Mouse (Mus musculus) embryonic facial prominence, embryonic 13.5 days (tissue): ENCODE measurements at regions not wholly inside any gene's neighbourhood (a gene's known extent, or its start where the extent isn't known, plus 50 kb on each side); places are given as distances from the start of the nearest gene placed in this dataset.

ENCODE experiments used
- ATAC-seq: fragments of 200-750 bp; cut with Nextera tagmentation; 2 replicates; pipeline ENCODE4 v1.8.0; 2017; ENCODE audit warnings: low read depth; ENCODE audit not compliant: insufficient number of reproducible peaks, insufficient read depth, low FRiP score, low TSS enrichment
- H3K27ac ChIP-seq: fragments of 300-500 bp; sonication (generic); 2 replicates; pipeline ENCODE4 v1.5.1; 2015; ENCODE audit warnings: moderate library complexity, mild to moderate bottlenecking, inconsistent platforms
- H3K27me3 ChIP-seq: fragments of 300-500 bp; sonication (generic); 2 replicates; pipeline ENCODE4 v1.6.1; 2015; ENCODE audit warnings: mild to moderate bottlenecking, inconsistent platforms
- H3K36me3 ChIP-seq: fragments of 300-500 bp; sonication (generic); 2 replicates; pipeline ENCODE4 v1.6.1; 2015; ENCODE audit warnings: mild to moderate bottlenecking, inconsistent platforms
- H3K4me1 ChIP-seq: fragments of 300-500 bp; sonication (generic); 2 replicates; pipeline ENCODE4 v1.6.1; 2015; ENCODE audit warnings: inconsistent platforms
- H3K4me2 ChIP-seq: fragments of 300-500 bp; sonication (generic); 2 replicates; pipeline ENCODE4 v1.6.1; 2015; ENCODE audit warnings: moderate library complexity, mild to moderate bottlenecking, inconsistent platforms
- H3K4me3 ChIP-seq: fragments of 300-500 bp; sonication (generic); 2 replicates; pipeline ENCODE4 v1.5.1; 2015; ENCODE audit warnings: mild to moderate bottlenecking, inconsistent platforms
- H3K9ac ChIP-seq: fragments of 300-500 bp; sonication (generic); 2 replicates; pipeline ENCODE4 v1.6.1; 2015; ENCODE audit warnings: mild to moderate bottlenecking, inconsistent platforms
- H3K9me3 ChIP-seq: fragments of 300-500 bp; sonication (generic); 2 replicates; pipeline ENCODE4 v1.6.1; 2016; ENCODE audit warnings: inconsistent platforms
- WGBS: fragments of 180-500 bp; shearing (Covaris S2); methylation state at CpG from one replicate; pipeline ENCODE4 v1.1.7; 2015; ENCODE audit warnings: mixed read lengths; 5-methylcytosine and 5-hydroxymethylcytosine counted together

GRCm38 (mm10) chr5:51917812-51918448 is 272.4 kb downstream of the Dhx15 start:
- H3K27me3 ChIP-seq: no peaks in the 10 kb centered on the region; the same call in 1 of the 2 replicates
- H3K4me3 ChIP-seq: no peak overlapping the region
- H3K36me3 ChIP-seq: no peaks in the 10 kb centered on the region
- no peak overlapping the region for H3K9ac ChIP-seq
- peaks cover 5% of the 10 kb centered on the region for H3K4me1 ChIP-seq
- H3K9me3 ChIP-seq: no peaks in the 10 kb centered on the region
- no peak overlapping the region for H3K4me2 ChIP-seq
- H3K27ac ChIP-seq: no peak overlapping the region
- ATAC-seq: peak; percentile 48; the same call in 1 of the 2 replicates
- WGBS: 28% methylated on average over 4 of the region's 4 CpGs

- Histone ChIP-seq H3K4me1 (peaks cover 8% of the 10 kb centered on the region), H3K4me3 (no peak overlapping the region), H3K27me3 (no peaks in the 10 kb centered on the region), H3K4me2 (no peak overlapping the region), H3K27ac (no peak overlapping the region), H3K9ac (no peak overlapping the region), H3K36me3 (no peaks in the 10 kb centered on the region), H3K9me3 (no peaks in the 10 kb centered on the region)
- no peak for ATAC-seq
- WGBS: 77% methylated on average over 6 of the region's 6 CpGs
Observed at GRCm38 (mm10) chr5:51914731-51915130, 275.6 kb downstream of the Dhx15 start.

GRCm38 (mm10) chr5:51908861-51909260 is 281.5 kb downstream of the Dhx15 start:
- 52% methylated on average over 8 of the region's 8 CpGs for WGBS
- no peaks in the 10 kb centered on the region for H3K27me3 ChIP-seq
- no peak overlapping the region for H3K9ac ChIP-seq
- no peaks in the 10 kb centered on the region for H3K9me3 ChIP-seq
- no peak for ATAC-seq
- no peak overlapping the region for H3K4me3 ChIP-seq
- no peak overlapping the region for H3K27ac ChIP-seq
- peak overlapping the region; percentile 30; the same call in 1 of the 2 replicates for H3K4me2 ChIP-seq
- no peaks in the 10 kb centered on the region for H3K36me3 ChIP-seq
- peaks cover 10% of the 10 kb centered on the region for H3K4me1 ChIP-seq

GRCm38 (mm10) chr5:51906315-51907109 is 283.8 kb downstream of the Dhx15 start:
- no peak overlapping the region for H3K27ac ChIP-seq
- 22% methylated on average over 9 of the region's 9 CpGs for WGBS
- no peak for ATAC-seq
- no peaks in the 10 kb centered on the region for H3K9me3 ChIP-seq
- H3K27me3 ChIP-seq: no peaks in the 10 kb centered on the region
- H3K4me3 ChIP-seq: no peak overlapping the region
- H3K36me3 ChIP-seq: no peaks in the 10 kb centered on the region
- no peak overlapping the region for H3K4me2 ChIP-seq
- H3K9ac ChIP-seq: no peak overlapping the region
- H3K4me1 ChIP-seq: peaks cover 10% of the 10 kb centered on the region

- Histone ChIP-seq H3K27me3 (no peaks in the 10 kb centered on the region), H3K27ac (no peak overlapping the region), H3K4me1 (no peaks in the 10 kb centered on the region), H3K9ac (no peak overlapping the region), H3K4me3 (no peak overlapping the region), H3K4me2 (no peak overlapping the region), H3K36me3 (no peaks in the 10 kb centered on the region), H3K9me3 (no peaks in the 10 kb centered on the region)
- WGBS: 80% methylated on average over 8 of the region's 8 CpGs
- ATAC-seq: no peak
Observed at GRCm38 (mm10) chr5:51894159-51894558, 296.2 kb downstream of the Dhx15 start.

GRCm38 (mm10) chr5:51891341-51891740 is 299.0 kb downstream of the Dhx15 start:
- Histone ChIP-seq H3K27ac (no peak overlapping the region), H3K4me1 (peaks cover 5% of the 10 kb centered on the region; the same call in 1 of the 2 replicates), H3K9ac (no peak overlapping the region), H3K27me3 (no peaks in the 10 kb centered on the region), H3K4me3 (no peak overlapping the region), H3K36me3 (no peaks in the 10 kb centered on the region), H3K4me2 (no peak overlapping the region), H3K9me3 (no peaks in the 10 kb centered on the region)
- no peak for ATAC-seq
- WGBS: 82% methylated on average over 4 of the region's 4 CpGs

- no peak for ATAC-seq
- Histone ChIP-seq H3K36me3 (no peaks in the 10 kb centered on the region), H3K27ac (no peak overlapping the region), H3K4me3 (no peak overlapping the region), H3K9me3 (no peaks in the 10 kb centered on the region), H3K4me2 (no peak overlapping the region), H3K9ac (no peak overlapping the region), H3K4me1 (peaks cover 5% of the 10 kb centered on the region; the same call in 1 of the 2 replicates), H3K27me3 (no peaks in the 10 kb centered on the region)
- 29% methylated on average over 7 of the region's 7 CpGs for WGBS
Observed at GRCm38 (mm10) chr5:51888404-51888803, 301.9 kb downstream of the Dhx15 start.

- Histone ChIP-seq H3K4me1 (no peaks in the 10 kb centered on the region), H3K36me3 (no peaks in the 10 kb centered on the region), H3K27me3 (no peaks in the 10 kb centered on the region), H3K4me3 (no peak overlapping the region), H3K9me3 (no peaks in the 10 kb centered on the region), H3K27ac (no peak overlapping the region), H3K4me2 (no peak overlapping the region), H3K9ac (no peak overlapping the region)
- WGBS: 69% methylated on average over 4 of the region's 4 CpGs
- no peak for ATAC-seq
Observed at GRCm38 (mm10) chr5:51882594-51882993, 307.7 kb downstream of the Dhx15 start.

GRCm38 (mm10) chr5:51882173-51882572 is 308.1 kb downstream of the Dhx15 start:
- Histone ChIP-seq H3K9ac (no peak overlapping the region), H3K9me3 (no peaks in the 10 kb centered on the region), H3K4me3 (no peak overlapping the region), H3K4me1 (no peaks in the 10 kb centered on the region), H3K27me3 (no peaks in the 10 kb centered on the region), H3K27ac (no peak overlapping the region), H3K36me3 (no peaks in the 10 kb centered on the region), H3K4me2 (no peak overlapping the region)
- no peak for ATAC-seq
- WGBS: 88% methylated on average over 3 of the region's 3 CpGs

GRCm38 (mm10) chr5:51876846-51877245 is 309.3 kb upstream of the Ppargc1a start:
- Histone ChIP-seq H3K9ac (no peak overlapping the region), H3K36me3 (no peaks in the 10 kb centered on the region), H3K27me3 (no peaks in the 10 kb centered on the region), H3K27ac (no peak overlapping the region), H3K9me3 (no peaks in the 10 kb centered on the region), H3K4me3 (no peak overlapping the region), H3K4me1 (0 out of 2 replicates have a peak, but pooled peaks cover 3% of the 10 kb centered on the region), H3K4me2 (no peak overlapping the region)
- 79% methylated on average over 2 of the region's 2 CpGs for WGBS
- no peak for ATAC-seq

- no peak for ATAC-seq
Observed at GRCm38 (mm10) chr5:51873571-51873970, 306.0 kb upstream of the Ppargc1a start.

GRCm38 (mm10) chr5:51871735-51872134 is 304.2 kb upstream of the Ppargc1a start:
- ATAC-seq: no peak

More at GRCm38 (mm10) chr5:51873571-51873970, 306.0 kb upstream of the Ppargc1a start:
- H3K27me3 ChIP-seq: no peaks in the 10 kb centered on the region
- no peak overlapping the region for H3K27ac ChIP-seq
- H3K9ac ChIP-seq: no peak overlapping the region
- no peaks in the 10 kb centered on the region for H3K36me3 ChIP-seq
- 92% methylated on average over 5 of the region's 5 CpGs for WGBS
- no peak overlapping the region for H3K4me2 ChIP-seq
- H3K4me1 ChIP-seq: 0 out of 2 replicates have a peak, but pooled peaks cover 3% of the 10 kb centered on the region
- no peaks in the 10 kb centered on the region for H3K9me3 ChIP-seq
- H3K4me3 ChIP-seq: no peak overlapping the region

More at GRCm38 (mm10) chr5:51871735-51872134, 304.2 kb upstream of the Ppargc1a start:
- no peaks in the 10 kb centered on the region for H3K9me3 ChIP-seq
- H3K27ac ChIP-seq: no peak overlapping the region
- no peaks in the 10 kb centered on the region for H3K36me3 ChIP-seq
- 91% methylated on average over 12 of the region's 12 CpGs for WGBS
- H3K4me3 ChIP-seq: no peak overlapping the region
- H3K27me3 ChIP-seq: no peaks in the 10 kb centered on the region
- 0 out of 2 replicates have a peak, but pooled peaks cover 3% of the 10 kb centered on the region for H3K4me1 ChIP-seq
- H3K4me2 ChIP-seq: no peak overlapping the region
- H3K9ac ChIP-seq: no peak overlapping the region
